ENCODE assay signal across 8 mouse cellular contexts in the genomic region with DNA sequence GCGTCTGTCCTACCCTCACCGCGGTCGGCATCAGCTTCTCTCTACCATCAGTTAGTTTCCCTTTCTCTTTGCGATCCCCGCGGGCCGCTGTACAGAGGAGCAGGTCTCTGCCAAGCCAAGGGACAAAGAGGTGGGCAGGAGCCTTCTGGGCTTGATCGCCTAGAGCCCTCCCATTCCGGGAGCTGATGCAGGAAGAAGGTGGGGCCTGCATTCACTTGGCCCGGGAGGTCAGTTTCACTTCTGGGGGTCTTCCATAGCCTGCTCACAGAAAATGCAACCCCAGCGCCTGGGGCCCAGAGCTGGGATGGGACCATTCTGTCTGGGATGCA. TPM values are rescaled to one million over a fixed set of nuclear protein-coding genes. Genes with fewer than 3 reads are reported as not detected.
DNase-seq lines count a peak whose midpoint lies in the region; ATAC-seq and TF ChIP-seq lines count a peak whose summit lies in the region.

No protein-coding gene starts in this region.

- H3K27me3 ChIP-seq in intestine, embryonic 16.5 days (replicated peaks; ENCODE audit: control insufficient read depth, insufficient read depth, low read length) = peaks cover 3% of the 10 kb centered on the region; the same call in 1 of the 2 replicates
- no peaks in the 10 kb centered on the region for H3K27me3 ChIP-seq in liver, postnatal 0 days (ENCODE audit: insufficient read depth, low read length)
- H3K27me3 ChIP-seq in neural tube, embryonic 11.5 days (ENCODE audit: control insufficient read depth, insufficient read depth, low read length) = peaks cover 8% of the 10 kb centered on the region; the same call in 1 of the 2 replicates

- 5% methylated on average over 12 of the region's 12 CpGs for WGBS in intestine, embryonic 16.5 days
- WGBS in liver, postnatal 0 days (ENCODE audit: insufficient replicate concordance) = under 1% methylated on average over 12 of the region's 12 CpGs
- 3% methylated on average over 12 of the region's 12 CpGs for WGBS in neural tube, embryonic 11.5 days

- H3K27ac ChIP-seq in intestine, embryonic 16.5 days (ENCODE audit: low read length) = peak overlapping the region; percentile 61; the same call in 1 of the 2 replicates
- peak overlapping the region; percentile 91 for H3K27ac ChIP-seq in liver, postnatal 0 days (ENCODE audit: low read depth)
- H3K27ac ChIP-seq in neural tube, embryonic 11.5 days (ENCODE audit: low read depth, low read length) = no peak overlapping the region

- peaks cover 15% of the 10 kb centered on the region for H3K4me1 ChIP-seq in intestine, embryonic 16.5 days (ENCODE audit: control insufficient read depth, insufficient read depth, low read length)
- H3K4me1 ChIP-seq in liver, postnatal 0 days (ENCODE audit: insufficient read depth) = peaks cover 33% of the 10 kb centered on the region
- H3K4me1 ChIP-seq in neural tube, embryonic 11.5 days (ENCODE audit: control insufficient read depth, insufficient read depth, low read length) = no peaks in the 10 kb centered on the region; the same call in 1 of the 2 replicates

- H3K9ac ChIP-seq in intestine, embryonic 16.5 days (ENCODE audit: low read depth, low read length) = peak overlapping the region; percentile 66
- peak overlapping the region; percentile 85 for H3K9ac ChIP-seq in liver, postnatal 0 days (replicated peaks)
- H3K9ac ChIP-seq in neural tube, embryonic 11.5 days (ENCODE audit: low read length) = peak overlapping the region; percentile 47; the same call in 1 of the 2 replicates

- TF ChIP-seq CTCF in liver, postnatal 0 days (IDR thresholded peaks at IDR 0.05; ENCODE audit: low read depth) = no peak

- H3K36me3 ChIP-seq in intestine, embryonic 16.5 days (ENCODE audit: control insufficient read depth, insufficient read depth, low read length) = no peaks in the 10 kb centered on the region
- peaks cover 8% of the 10 kb centered on the region for H3K36me3 ChIP-seq in liver, postnatal 0 days (replicated peaks; ENCODE audit: insufficient read depth, low read length)
- H3K36me3 ChIP-seq in neural tube, embryonic 11.5 days (ENCODE audit: control insufficient read depth, insufficient read depth, low read length) = no peaks in the 10 kb centered on the region

- peak overlapping the region; percentile 53 for H3K4me3 ChIP-seq in intestine, embryonic 16.5 days (ENCODE audit: low read length)
- peak overlapping the region; percentile 85 for H3K4me3 ChIP-seq in liver, postnatal 0 days (ENCODE audit: low read depth, low read length)
- H3K4me3 ChIP-seq in neural tube, embryonic 11.5 days (ENCODE audit: low read depth, low read length) = peak overlapping the region; percentile 21

- ATAC-seq in intestine, embryonic 16.5 days = peak; percentile 86
- ATAC-seq in liver, postnatal 0 days = peak; percentile 66
- ATAC-seq in neural tube, embryonic 11.5 days (ENCODE audit: insufficient read depth, low FRiP score, low TSS enrichment) = no peak; the same call in 1 of the 2 replicates

- H3K9me3 ChIP-seq in intestine, embryonic 16.5 days (ENCODE audit: control insufficient read depth, low read length) = no peaks in the 10 kb centered on the region
- no peaks in the 10 kb centered on the region for H3K9me3 ChIP-seq in liver, postnatal 0 days (ENCODE audit: low read length)
- no peaks in the 10 kb centered on the region for H3K9me3 ChIP-seq in neural tube, embryonic 11.5 days (ENCODE audit: control insufficient read depth, low read length)

- peak; percentile 54 for DNase-seq in retina, postnatal 1 day
- no peak for DNase-seq in retina, embryonic 14.5 days (ENCODE audit: low spot score)
- DNase-seq in embryo, embryonic 10.5 days (ENCODE audit: low spot score) = peak; percentile 53
- DNase-seq in heart, adult 11 months = peak; percentile 99
- peak; percentile 79 for DNase-seq in liver, postnatal 0 days
- peak; percentile 46 for DNase-seq in neural tube, embryonic 11.5 days (ENCODE audit: low spot score)
- peak; percentile 47 to 49 for DNase-seq in thymus, postnatal 10 days (ENCODE audit: low spot score in 2 of 2)

- peak overlapping the region; percentile 73 for H3K4me2 ChIP-seq in intestine, embryonic 16.5 days (ENCODE audit: low read depth, low read length)
- H3K4me2 ChIP-seq in liver, postnatal 0 days (ENCODE audit: low read depth, low read length) = peak overlapping the region; percentile 98
- H3K4me2 ChIP-seq in neural tube, embryonic 11.5 days (ENCODE audit: low read depth) = peak overlapping the region; percentile 49

- no peak for TF ChIP-seq EP300 in liver, postnatal 0 days (IDR thresholded peaks at IDR 0.05; ENCODE audit: low read depth)

RNA-seq across cellular contexts. Expression of a gene that starts 0.7 kb away (rescaled TPM):
- 12.9 and 16.2 TPM in 2 replicates for polyA plus RNA-seq in intestine, embryonic 16.5 days (2015; fragmentation: Nextera tagmentation; extraction: Ambion mirVana)
- 34.6 and 38.1 TPM in 2 replicates for polyA plus RNA-seq in liver, postnatal 0 days (2015; fragmentation: Nextera tagmentation; extraction: Ambion mirVana)
- polyA plus RNA-seq in neural tube, embryonic 11.5 days (2014; fragmentation: Nextera tagmentation; extraction: Ambion mirVana) = 5.4 and 7.3 TPM in 2 replicates

RNA-seq across cellular contexts. Expression of a gene that starts 57.7 kb away (rescaled TPM):
- 31.4 and 31.6 TPM in 2 replicates for polyA plus RNA-seq in intestine, embryonic 16.5 days (2015; fragmentation: Nextera tagmentation; extraction: Ambion mirVana)
- polyA plus RNA-seq in liver, postnatal 0 days (2015; fragmentation: Nextera tagmentation; extraction: Ambion mirVana) = 3.9 and 4.4 TPM in 2 replicates
- 17.3 and 18.0 TPM in 2 replicates for polyA plus RNA-seq in neural tube, embryonic 11.5 days (2014; fragmentation: Nextera tagmentation; extraction: Ambion mirVana)

RNA-seq across cellular contexts. Expression of a gene that starts 58.1 kb away (rescaled TPM):
- polyA plus RNA-seq in intestine, embryonic 16.5 days (2015; fragmentation: Nextera tagmentation; extraction: Ambion mirVana) = not detected in 2 replicates
- not detected in 2 replicates for polyA plus RNA-seq in liver, postnatal 0 days (2015; fragmentation: Nextera tagmentation; extraction: Ambion mirVana)
- polyA plus RNA-seq in neural tube, embryonic 11.5 days (2014; fragmentation: Nextera tagmentation; extraction: Ambion mirVana) = not detected in 2 replicates

Comparison
In these comparisons a context has a peak if more than half of its experiments do, and no peak if none do; other contexts are left out.
1. H3K4me3 ChIP-seq: peak in every context shown above with its lines; median percentile 85 in liver, postnatal 0 days; 53 in intestine, embryonic 16.5 days; 21 in neural tube, embryonic 11.5 days.